Mouse (Mus musculus) hindbrain, postnatal 0 days (tissue): Measurements from ENCODE around the gene Prkar1b. TPM values are rescaled to one million over a fixed set of nuclear protein-coding genes. Genes with fewer than 3 reads are reported as not detected.

ENCODE experiments used
- ATAC-seq: fragments of 200-750 bp; cut with Nextera tagmentation; 2 replicates; pipeline ENCODE4 v1.8.0; 2017; ENCODE audit warnings: mild to moderate bottlenecking, moderate TSS enrichment, moderate library complexity
- DNase-seq: peaks from one replicate; pipeline ENCODE4 v3.0.0-alpha.2; 2015; ENCODE audit warnings: low spot score
- H3K27ac ChIP-seq: fragments of 300-500 bp; sonication (generic); 2 replicates; pipeline ENCODE4 v1.5.1; 2014; ENCODE audit warnings: mild to moderate bottlenecking
- H3K27me3 ChIP-seq: fragments of 300-500 bp; sonication (generic); 2 replicates; pipeline ENCODE4 v1.6.1; 2014; ENCODE audit warnings: low read length, mixed read lengths; ENCODE audit not compliant: insufficient read depth
- H3K36me3 ChIP-seq: fragments of 300-500 bp; sonication (generic); 2 replicates; pipeline ENCODE4 v1.6.1; 2014; ENCODE audit warnings: low read length, mixed read lengths; ENCODE audit not compliant: insufficient read depth
- H3K4me1 ChIP-seq: fragments of 300-500 bp; sonication (generic); 2 replicates; pipeline ENCODE4 v1.6.1; 2014; ENCODE audit warnings: antibody characterized with exemption, low read length, mixed read lengths; ENCODE audit not compliant: insufficient read depth
- H3K4me2 ChIP-seq: fragments of 300-500 bp; sonication (generic); 2 replicates; pipeline ENCODE4 v1.6.1; 2014; ENCODE audit warnings: low read depth, mild to moderate bottlenecking, low read length, moderate library complexity, mixed read lengths
- H3K4me3 ChIP-seq: fragments of 300-500 bp; sonication (generic); 2 replicates; pipeline ENCODE4 v1.5.1; 2014; ENCODE audit warnings: low read length
- H3K9ac ChIP-seq: fragments of 300-500 bp; sonication (generic); replicated peaks from 2 replicates; pipeline ENCODE4 v1.6.1; 2014; ENCODE audit warnings: mild to moderate bottlenecking, low read length, moderate library complexity, mixed read lengths
- H3K9me3 ChIP-seq: fragments of 300-500 bp; sonication (generic); 2 replicates; pipeline ENCODE4 v1.6.1; 2016; ENCODE audit warnings: low read length, mixed read lengths
- CTCF ChIP-seq: IDR thresholded peaks from 2 replicates; pipeline ENCODE4 v1.5.1; 2016; ENCODE audit warnings: antibody characterized with exemption, control low read depth, low read depth
- WGBS: fragments of 180-500 bp; shearing (Covaris S2); extraction: QIAGEN DNeasy Blood & Tissue Kit; methylation state at CpG from one replicate; pipeline ENCODE4 v1.1.7; 2014; 5-methylcytosine and 5-hydroxymethylcytosine counted together
- polyA plus RNA-seq: library from polyadenylated mRNA; unstranded; fragments of >200 nt; fragmentation: Nextera tagmentation; extraction: Ambion mirVana; gene quantifications from 2 replicates; pipeline ENCODE4 v1.2.1, GENCODE M21; 2015
- total RNA-seq: library from RNA; depleted of rRNA; stranded (reverse); fragments of >200 nt; gene quantifications from 2 replicates; pipeline ENCODE4 v1.2.3, GENCODE M21; 2014; rRNA removed

Gene Prkar1b
- total and polyA plus RNA-seq, 2 experiments from 2014 or later: 264 to 322 TPM

- H3K9ac ChIP-seq: no peak overlapping the region
- no peak overlapping the region for H3K4me2 ChIP-seq
- DNase-seq (peak; percentile 43), ATAC-seq (peak; percentile 41; the same call in 1 of the 2 replicates)
- WGBS: 34% methylated on average over 7 of the region's 7 CpGs
- H3K4me3 ChIP-seq: no peak overlapping the region
- no peak for TF ChIP-seq CTCF
- H3K27me3 ChIP-seq: no peaks in the 10 kb centered on the region
- H3K27ac ChIP-seq: no peak overlapping the region
- H3K36me3 ChIP-seq: no peaks in the 10 kb centered on the region
- peaks cover 12% of the 10 kb centered on the region; the same call in 1 of the 2 replicates for H3K4me1 ChIP-seq
- H3K9me3 ChIP-seq: no peaks in the 10 kb centered on the region
Observed at GRCm38 (mm10) chr5:138970056-138970490, 179.7 kb downstream of the Prkar1b start.

Other genes starting within 250 kb of the Prkar1b start
- 49.0 and 54.4 TPM in 2 replicates for gene Pdgfa, start 152.6 kb downstream of the Prkar1b start, total RNA-seq
- gene Pdgfa, start 152.6 kb downstream of the Prkar1b start, polyA plus RNA-seq: 41.9 and 47.5 TPM in 2 replicates
- gene Dnaaf5, start 222 bp upstream of the Prkar1b start, total RNA-seq: 12.8 and 16.3 TPM in 2 replicates
- gene Dnaaf5, start 222 bp upstream of the Prkar1b start, polyA plus RNA-seq: 1.8 and 2.2 TPM in 2 replicates
- 52.7 and 78.5 TPM in 2 replicates for gene Sun1, start 50.6 kb upstream of the Prkar1b start, total RNA-seq
- gene Sun1, start 50.6 kb upstream of the Prkar1b start, polyA plus RNA-seq: 33.9 and 36.2 TPM in 2 replicates
- gene Get4, start 102.3 kb upstream of the Prkar1b start, total RNA-seq: 49.2 and 52.7 TPM in 2 replicates
- gene Get4, start 102.3 kb upstream of the Prkar1b start, polyA plus RNA-seq: 136 and 141 TPM in 2 replicates
- 241 and 242 TPM in 2 replicates for gene Adap1, start 175.6 kb upstream of the Prkar1b start, total RNA-seq
- 123 and 128 TPM in 2 replicates for gene Adap1, start 175.6 kb upstream of the Prkar1b start, polyA plus RNA-seq
- gene Cox19, start 201.4 kb upstream of the Prkar1b start, total RNA-seq: 93.7 and 106 TPM in 2 replicates
- 86.3 and 91.0 TPM in 2 replicates for gene Cox19, start 201.4 kb upstream of the Prkar1b start, polyA plus RNA-seq
- gene Cyp2w1, start 202.6 kb upstream of the Prkar1b start, total RNA-seq: not detected in 2 replicates
- not detected in 2 replicates for gene Cyp2w1, start 202.6 kb upstream of the Prkar1b start, polyA plus RNA-seq
- gene Gpr146, start 227.7 kb upstream of the Prkar1b start, total RNA-seq: 8.1 and 10.1 TPM in 2 replicates
- 3.7 and 4.4 TPM in 2 replicates for gene Gpr146, start 227.7 kb upstream of the Prkar1b start, polyA plus RNA-seq